1 mouse cellular context compared by ENCODE assay signal in genomic region chr10:74969266-74969665, GRCm38 (mm10).
TF ChIP-seq lines count a peak whose summit lies in the region.

No protein-coding gene starts in this region.

TF ChIP-seq in CH12.LX, 34 proteins besides CTCF, POLR2A, EP300 and RAD21 (continued from another document):
- TF ChIP-seq RCOR1 (conservative IDR thresholded peaks at IDR 0.05; ENCODE audit: low read depth, low read length) = peak; percentile 63; the same call in 1 of the 2 replicates
- peak; percentile 74 for TF ChIP-seq MEF2A (IDR thresholded peaks at IDR 0.05; ENCODE audit: borderline replicate concordance, low read depth, low read length)
- peak; percentile 91 for TF ChIP-seq BHLHE40 (IDR thresholded peaks at IDR 0.05; ENCODE audit: low read depth, low read length)
- peak; percentile 95 for TF ChIP-seq IRF4 (IDR thresholded peaks at IDR 0.05; ENCODE audit: low read depth, low read length)
- peak; percentile 65 for TF ChIP-seq JUND (conservative IDR thresholded peaks at IDR 0.05; ENCODE audit: low read depth, low read length)
- TF ChIP-seq ETS1 (conservative IDR thresholded peaks at IDR 0.05; ENCODE audit: low read depth, low read length) = peak; percentile 67
- no peak for TF ChIP-seq ZMIZ1 (IDR thresholded peaks at IDR 0.05; ENCODE audit: low read depth, low read length)
- TF ChIP-seq TCF12 (IDR thresholded peaks at IDR 0.05; ENCODE audit: low read depth, low read length) = peak; percentile 85
- TF ChIP-seq SIN3A (IDR thresholded peaks at IDR 0.05; ENCODE audit: low read length) = no peak
- no peak for TF ChIP-seq MAFK (IDR thresholded peaks at IDR 0.05; ENCODE audit: insufficient replicate concordance, low read length)
- no peak for TF ChIP-seq ZC3H11A (IDR thresholded peaks at IDR 0.05; ENCODE audit: low read depth, low read length)
